Mouse (Mus musculus): ENCODE data around the gene Bcl2l12. TPM values are rescaled to one million over a fixed set of nuclear protein-coding genes. Genes with fewer than 3 reads are reported as not detected.

Bcl2l12 gene
- polyA plus RNA-seq, 1 experiment: 18.1 TPM

GRCm38 (mm10) chr7:44955628-44956027 is 42.9 kb downstream of the Bcl2l12 start:
- H3K4me3 ChIP-seq (ENCODE audit: insufficient read depth, poor library complexity, severe bottlenecking): no peak overlapping the region
- H3ac ChIP-seq (ENCODE audit: control insufficient read depth, insufficient read length, low read depth): no peak overlapping the region
- no peaks in the 10 kb centered on the region for H3K27me3 ChIP-seq (ENCODE audit: control insufficient read depth, insufficient read depth, insufficient read length)
- TF ChIP-seq MAX (IDR thresholded peaks at IDR 0.05) (no peak), USF1 (IDR thresholded peaks at IDR 0.05; ENCODE audit: low read depth) (no peak), MYOG (IDR thresholded peaks at IDR 0.05; ENCODE audit: control insufficient read depth, extremely low read depth, insufficient read length) (no peak), CTCF (IDR thresholded peaks at IDR 0.05; ENCODE audit: control insufficient read depth, insufficient read depth, insufficient read length) (no peak), MYOD1 (IDR thresholded peaks at IDR 0.05; ENCODE audit: control insufficient read depth, insufficient read length, low read depth) (no peak), CEBPB (IDR thresholded peaks at IDR 0.05; ENCODE audit: low read depth) (no peak), FOSL1 (IDR thresholded peaks at IDR 0.05; ENCODE audit: insufficient read depth, low read length, poor library complexity, severe bottlenecking) (no peak)
- no peaks in the 10 kb centered on the region for H3K79me3 ChIP-seq (ENCODE audit: low read depth)
- no peaks in the 10 kb centered on the region for H3K36me3 ChIP-seq (ENCODE audit: control insufficient read depth, insufficient read depth)
- no peaks in the 10 kb centered on the region for H3K79me2 ChIP-seq (ENCODE audit: control insufficient read depth, insufficient read depth)

- Histone ChIP-seq H3K4me3 (ENCODE audit: insufficient read depth, poor library complexity, severe bottlenecking) (no peak overlapping the region), H3K79me2 (ENCODE audit: control insufficient read depth, insufficient read depth) (no peaks in the 10 kb centered on the region), H3K36me3 (ENCODE audit: control insufficient read depth, insufficient read depth) (no peaks in the 10 kb centered on the region), H3K27me3 (ENCODE audit: control insufficient read depth, insufficient read depth, insufficient read length) (peaks cover 4% of the 10 kb centered on the region), H3K79me3 (ENCODE audit: low read depth) (no peaks in the 10 kb centered on the region), H3ac (ENCODE audit: control insufficient read depth, insufficient read length, low read depth) (no peak overlapping the region)
- no peak for TF ChIP-seq FOSL1 (IDR thresholded peaks at IDR 0.05; ENCODE audit: insufficient read depth, low read length, poor library complexity, severe bottlenecking)
- TF ChIP-seq MAX (IDR thresholded peaks at IDR 0.05): no peak
- TF ChIP-seq CTCF (IDR thresholded peaks at IDR 0.05; ENCODE audit: control insufficient read depth, insufficient read depth, insufficient read length): no peak
- TF ChIP-seq MYOG (IDR thresholded peaks at IDR 0.05; ENCODE audit: control insufficient read depth, extremely low read depth, insufficient read length): no peak
- TF ChIP-seq MYOD1 (IDR thresholded peaks at IDR 0.05; ENCODE audit: control insufficient read depth, insufficient read length, low read depth): no peak
- TF ChIP-seq USF1 (IDR thresholded peaks at IDR 0.05; ENCODE audit: low read depth): no peak
- no peak for TF ChIP-seq CEBPB (IDR thresholded peaks at IDR 0.05; ENCODE audit: low read depth)
These were observed 44.2 kb downstream of the Bcl2l12 start for GRCm38 (mm10) chr7:44954091-44954885.

- Histone ChIP-seq H3ac (ENCODE audit: control insufficient read depth, insufficient read length, low read depth) (no peak overlapping the region), H3K36me3 (ENCODE audit: control insufficient read depth, insufficient read depth) (no peaks in the 10 kb centered on the region), H3K4me3 (ENCODE audit: insufficient read depth, poor library complexity, severe bottlenecking) (no peak overlapping the region), H3K27me3 (ENCODE audit: control insufficient read depth, insufficient read depth, insufficient read length) (peaks cover 4% of the 10 kb centered on the region), H3K79me2 (ENCODE audit: control insufficient read depth, insufficient read depth) (no peaks in the 10 kb centered on the region), H3K79me3 (ENCODE audit: low read depth) (no peaks in the 10 kb centered on the region)
- TF ChIP-seq CTCF (IDR thresholded peaks at IDR 0.05; ENCODE audit: control insufficient read depth, insufficient read depth, insufficient read length) (no peak), USF1 (IDR thresholded peaks at IDR 0.05; ENCODE audit: low read depth) (no peak), FOSL1 (IDR thresholded peaks at IDR 0.05; ENCODE audit: insufficient read depth, low read length, poor library complexity, severe bottlenecking) (no peak), CEBPB (IDR thresholded peaks at IDR 0.05; ENCODE audit: low read depth) (no peak), MYOD1 (IDR thresholded peaks at IDR 0.05; ENCODE audit: control insufficient read depth, insufficient read length, low read depth) (no peak), MAX (IDR thresholded peaks at IDR 0.05) (no peak), MYOG (IDR thresholded peaks at IDR 0.05; ENCODE audit: control insufficient read depth, extremely low read depth, insufficient read length) (no peak)
These were observed 45.0 kb downstream of the Bcl2l12 start for GRCm38 (mm10) chr7:44953561-44953960.

GRCm38 (mm10) chr7:44952611-44953306 is 45.8 kb downstream of the Bcl2l12 start:
- Histone ChIP-seq H3K4me3 (ENCODE audit: insufficient read depth, poor library complexity, severe bottlenecking) (peak overlapping the region; percentile 27), H3K36me3 (ENCODE audit: control insufficient read depth, insufficient read depth) (no peaks in the 10 kb centered on the region), H3K79me2 (ENCODE audit: control insufficient read depth, insufficient read depth) (no peaks in the 10 kb centered on the region), H3K79me3 (ENCODE audit: low read depth) (no peaks in the 10 kb centered on the region), H3K27me3 (ENCODE audit: control insufficient read depth, insufficient read depth, insufficient read length) (peaks cover 9% of the 10 kb centered on the region), H3ac (ENCODE audit: control insufficient read depth, insufficient read length, low read depth) (peak overlapping the region; percentile 51)
- TF ChIP-seq CEBPB (IDR thresholded peaks at IDR 0.05; ENCODE audit: low read depth): no peak
- TF ChIP-seq MYOD1 (IDR thresholded peaks at IDR 0.05; ENCODE audit: control insufficient read depth, insufficient read length, low read depth): no peak
- TF ChIP-seq USF1 (IDR thresholded peaks at IDR 0.05; ENCODE audit: low read depth): no peak
- TF ChIP-seq CTCF (IDR thresholded peaks at IDR 0.05; ENCODE audit: control insufficient read depth, insufficient read depth, insufficient read length): no peak
- TF ChIP-seq MYOG (IDR thresholded peaks at IDR 0.05; ENCODE audit: control insufficient read depth, extremely low read depth, insufficient read length): no peak
- TF ChIP-seq MAX (IDR thresholded peaks at IDR 0.05): no peak
- TF ChIP-seq FOSL1 (IDR thresholded peaks at IDR 0.05; ENCODE audit: insufficient read depth, low read length, poor library complexity, severe bottlenecking): no peak

GRCm38 (mm10) chr7:44951960-44952359 is 46.6 kb downstream of the Bcl2l12 start:
- H3K79me2 ChIP-seq (ENCODE audit: control insufficient read depth, insufficient read depth): no peaks in the 10 kb centered on the region
- H3K4me3 ChIP-seq (ENCODE audit: insufficient read depth, poor library complexity, severe bottlenecking): peak overlapping the region; percentile 27
- H3ac ChIP-seq (ENCODE audit: control insufficient read depth, insufficient read length, low read depth): peak overlapping the region; percentile 4
- no peak for TF ChIP-seq CEBPB (IDR thresholded peaks at IDR 0.05; ENCODE audit: low read depth)
- no peak for TF ChIP-seq MYOG (IDR thresholded peaks at IDR 0.05; ENCODE audit: control insufficient read depth, extremely low read depth, insufficient read length)
- TF ChIP-seq MAX (IDR thresholded peaks at IDR 0.05): no peak
- TF ChIP-seq USF1 (IDR thresholded peaks at IDR 0.05; ENCODE audit: low read depth): no peak
- TF ChIP-seq CTCF (IDR thresholded peaks at IDR 0.05; ENCODE audit: control insufficient read depth, insufficient read depth, insufficient read length): no peak
- TF ChIP-seq FOSL1 (IDR thresholded peaks at IDR 0.05; ENCODE audit: insufficient read depth, low read length, poor library complexity, severe bottlenecking): no peak
- no peak for TF ChIP-seq MYOD1 (IDR thresholded peaks at IDR 0.05; ENCODE audit: control insufficient read depth, insufficient read length, low read depth)
- peaks cover 9% of the 10 kb centered on the region for H3K27me3 ChIP-seq (ENCODE audit: control insufficient read depth, insufficient read depth, insufficient read length)
- H3K79me3 ChIP-seq (ENCODE audit: low read depth): no peaks in the 10 kb centered on the region
- no peaks in the 10 kb centered on the region for H3K36me3 ChIP-seq (ENCODE audit: control insufficient read depth, insufficient read depth)

Data from C2C12 (cell line).